Mouse (Mus musculus): ENCODE results near the gene Padi6. TPM values are rescaled to one million over a fixed set of nuclear protein-coding genes. Genes with fewer than 3 reads are reported as not detected.

The Padi6 gene
- polyA plus RNA-seq, 2 experiments from 2014 or later, result not detected

DNA sequence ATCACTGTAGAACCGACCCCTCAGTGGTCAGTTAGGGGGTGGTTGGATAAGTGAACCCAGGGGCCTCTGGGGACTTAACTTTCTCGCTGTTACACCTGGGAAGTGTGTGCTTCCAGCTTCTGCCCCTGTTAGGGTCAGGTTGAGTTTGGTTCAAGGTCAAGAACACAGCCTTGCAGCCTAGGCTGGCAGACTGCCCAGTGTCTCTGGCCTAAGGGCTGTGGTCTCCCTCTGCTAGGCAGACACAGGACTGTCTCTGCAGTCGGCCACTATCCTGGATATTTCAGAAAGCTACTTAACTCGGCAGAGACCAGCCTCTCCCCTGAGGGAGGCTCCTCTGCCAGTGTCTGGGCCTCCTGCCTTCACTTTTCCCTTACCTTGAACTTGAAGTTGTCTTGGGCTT is 38.3 kb downstream of the Padi6 start:
- no peak for ATAC-seq

- no peak for ATAC-seq
Observed at GRCm38 (mm10) chr4:140703636-140704035, 38.8 kb downstream of the Padi6 start.

GRCm38 (mm10) chr4:140702611-140703327 is 39.7 kb downstream of the Padi6 start:
- ATAC-seq, result no peak

GRCm38 (mm10) chr4:140701716-140702561 is 40.5 kb downstream of the Padi6 start:
- ATAC-seq, result peak; percentile 7

DNA sequence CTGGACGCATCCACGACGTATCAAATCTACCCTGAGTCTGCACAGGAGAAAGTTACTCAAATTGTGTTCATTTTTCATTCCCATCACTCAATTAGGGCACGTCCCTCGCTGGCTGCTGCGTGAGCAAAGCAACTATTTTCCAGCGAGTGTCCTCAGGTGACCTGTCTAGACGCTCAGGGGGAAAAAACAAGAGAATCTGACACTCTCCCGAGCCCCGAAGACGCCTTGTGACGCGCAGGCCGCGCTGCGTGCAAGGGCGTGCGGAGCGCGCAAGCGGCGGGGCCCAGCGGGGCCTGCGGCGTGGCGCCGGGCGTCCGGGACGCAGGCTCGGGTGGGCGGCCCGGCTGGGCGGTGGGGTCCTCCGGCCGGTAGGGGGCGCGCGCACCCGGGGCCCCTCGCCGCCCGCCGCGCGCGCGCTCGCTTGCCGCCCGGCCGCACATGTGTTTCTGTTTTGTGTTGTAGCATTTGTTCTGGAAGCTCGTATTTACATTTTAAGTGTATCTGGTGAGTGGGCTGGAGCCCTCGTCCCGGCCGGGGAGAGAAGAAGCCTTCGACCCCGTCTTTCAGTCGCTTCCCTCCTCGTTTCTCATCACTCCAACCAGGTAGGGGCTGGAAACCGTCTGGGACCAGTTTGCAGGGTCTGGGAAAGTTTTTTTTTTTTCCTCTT is 41.3 kb downstream of the Padi6 start:
- peak; percentile 50 for ATAC-seq

- peak; percentile 2 for ATAC-seq
Observed at GRCm38 (mm10) chr4:140700269-140701018, 42.0 kb downstream of the Padi6 start, which contains the start of gene Rcc2. Gene Rcc2 (plus strand): TSS chr4:140700541.

- peak; percentile 75 for ATAC-seq
Observed at GRCm38 (mm10) chr4:140699441-140700127, 42.9 kb downstream of the Padi6 start.

DNA sequence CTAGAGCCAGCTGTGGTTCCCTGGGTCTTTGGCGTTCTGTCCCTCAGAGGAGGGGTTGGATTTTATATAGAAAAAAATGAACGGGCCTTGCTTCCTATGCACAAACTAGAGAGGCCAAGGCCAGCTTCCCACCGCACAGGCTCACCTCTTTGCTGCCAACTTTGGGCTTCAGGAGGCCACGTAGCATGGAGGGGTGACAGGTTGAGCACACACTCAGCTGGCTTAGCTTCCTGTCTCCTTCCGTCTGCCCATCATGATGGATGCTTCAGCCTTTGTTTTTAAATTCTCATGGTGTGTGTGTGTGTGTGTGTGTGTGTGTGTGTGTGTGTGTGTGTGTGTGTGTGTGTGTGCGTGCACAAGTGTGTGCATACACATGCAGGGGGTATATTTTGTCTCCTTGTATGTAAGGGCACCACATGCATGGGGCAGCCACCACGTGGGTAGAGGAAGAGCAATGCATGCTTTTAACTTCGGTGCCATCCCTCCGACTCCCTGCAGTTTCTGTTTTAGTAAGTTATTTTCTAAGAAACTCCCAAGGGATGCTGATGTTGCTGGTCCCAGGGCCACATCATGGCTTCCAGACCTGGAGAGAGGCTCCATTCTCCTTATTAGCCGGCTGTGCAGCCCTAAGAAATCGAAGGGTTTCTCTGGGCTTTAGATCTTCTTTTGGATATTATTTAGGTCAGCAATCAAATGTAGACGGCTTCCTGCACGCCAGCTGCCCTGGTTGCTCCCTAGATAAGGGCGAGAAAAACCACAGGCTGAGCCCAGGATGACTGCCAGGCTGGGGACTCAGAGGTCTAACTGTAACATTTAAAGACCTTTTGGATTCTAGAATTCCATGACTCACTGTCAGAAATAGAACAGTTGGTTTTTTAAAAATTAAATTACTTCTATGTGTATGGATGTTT is 46.5 kb downstream of the Padi6 start:
- no peak for ATAC-seq

GRCm38 (mm10) chr4:140695146-140695545 is 47.3 kb downstream of the Padi6 start:
- ATAC-seq, result no peak

GRCm38 (mm10) chr4:140694551-140695060 is 47.8 kb downstream of the Padi6 start:
- ATAC-seq, result no peak

- ATAC-seq, result no peak
Observed at GRCm38 (mm10) chr4:140693513-140693912, 48.9 kb downstream of the Padi6 start.

GRCm38 (mm10) chr4:140691481-140691880 is 51.0 kb downstream of the Padi6 start:
- ATAC-seq, result no peak

DNA sequence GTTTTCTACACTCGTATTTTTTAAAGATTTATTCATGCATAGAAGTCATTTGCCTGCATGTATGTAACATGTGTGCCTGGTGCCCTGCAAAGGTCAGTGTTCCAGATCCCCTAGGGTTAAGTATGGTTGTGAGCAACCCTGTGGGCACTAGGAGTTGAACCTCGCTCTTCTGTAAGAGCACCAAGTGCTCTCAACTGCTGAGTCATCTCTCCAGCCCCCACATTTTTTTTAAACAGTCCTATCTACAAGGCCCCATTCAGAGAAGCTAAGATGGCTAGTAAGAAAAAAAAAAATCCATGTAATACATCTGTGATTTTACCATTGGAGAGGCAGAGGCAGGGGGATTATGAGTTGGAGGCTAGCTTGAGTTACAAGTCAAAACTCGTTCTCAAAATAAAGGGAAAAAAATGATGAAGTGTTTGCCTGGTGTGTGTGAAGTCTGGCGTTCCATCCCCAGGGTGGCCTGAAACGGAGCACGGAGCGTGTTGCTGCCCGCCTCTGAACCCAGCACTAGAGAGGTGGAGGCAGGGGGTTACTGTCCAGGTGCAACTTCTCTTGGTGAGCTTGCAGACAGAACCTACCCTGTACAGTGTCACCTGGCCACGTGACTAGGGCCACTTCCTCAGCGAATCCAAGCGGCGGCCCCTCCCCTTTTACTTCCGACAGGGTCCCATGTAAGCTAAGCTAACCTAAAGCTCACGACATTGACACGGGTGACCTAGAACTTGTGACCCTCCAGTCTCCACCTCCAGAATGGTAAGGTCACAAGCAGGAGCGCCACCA is 52.4 kb downstream of the Padi6 start:
- ATAC-seq, result peak; percentile 52

GRCm38 (mm10) chr4:140688826-140689425 is 53.5 kb downstream of the Padi6 start:
- ATAC-seq, result no peak

- no peak for ATAC-seq
Observed at GRCm38 (mm10) chr4:140688044-140688825, 54.2 kb downstream of the Padi6 start.

DNA sequence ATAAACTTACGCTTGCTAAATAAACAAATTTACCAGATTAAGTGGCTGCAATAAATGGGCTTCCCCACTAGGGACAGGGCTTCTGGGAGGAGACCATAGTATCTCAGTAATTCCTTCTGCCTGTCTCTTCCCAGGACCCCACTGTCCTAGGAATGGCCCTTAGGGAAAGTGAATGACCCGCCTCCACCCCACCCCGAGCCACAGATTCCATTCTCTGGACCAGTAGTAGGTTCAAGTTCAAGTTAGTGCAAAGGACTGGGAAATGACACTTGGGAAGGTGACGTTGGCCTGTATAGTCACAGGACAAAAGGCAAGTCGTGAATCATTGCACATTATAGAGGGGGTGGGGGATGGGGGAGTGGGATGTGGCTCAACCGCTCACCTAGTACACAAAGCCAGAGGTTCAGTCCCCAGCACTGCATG is 57.6 kb downstream of the Padi6 start:
- ATAC-seq, result no peak

- no peak for ATAC-seq
Observed at GRCm38 (mm10) chr4:140684141-140684871, 58.1 kb downstream of the Padi6 start.

DNA sequence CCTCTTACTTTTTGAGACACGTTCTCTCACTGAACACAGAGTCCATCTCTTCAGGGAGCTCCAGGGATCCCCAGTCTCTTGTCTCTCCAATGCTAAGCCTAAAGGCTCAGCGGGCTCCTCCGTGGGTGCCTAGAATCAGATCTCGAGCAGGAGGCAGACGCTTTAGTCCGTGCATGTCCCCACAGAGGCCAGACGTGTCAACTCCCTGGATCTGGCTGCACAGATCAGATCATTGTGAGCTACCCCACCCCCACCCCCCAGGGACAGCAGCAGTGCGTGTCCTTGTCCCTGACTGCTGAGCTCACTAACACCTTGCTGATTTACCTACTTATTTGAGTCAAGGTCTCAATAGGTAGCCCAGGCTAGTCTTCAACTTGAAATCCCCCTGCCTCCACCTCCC is 58.8 kb downstream of the Padi6 start:
- no peak for ATAC-seq
